Mouse (Mus musculus): Measurements from ENCODE around the gene Usp4.

DNA sequence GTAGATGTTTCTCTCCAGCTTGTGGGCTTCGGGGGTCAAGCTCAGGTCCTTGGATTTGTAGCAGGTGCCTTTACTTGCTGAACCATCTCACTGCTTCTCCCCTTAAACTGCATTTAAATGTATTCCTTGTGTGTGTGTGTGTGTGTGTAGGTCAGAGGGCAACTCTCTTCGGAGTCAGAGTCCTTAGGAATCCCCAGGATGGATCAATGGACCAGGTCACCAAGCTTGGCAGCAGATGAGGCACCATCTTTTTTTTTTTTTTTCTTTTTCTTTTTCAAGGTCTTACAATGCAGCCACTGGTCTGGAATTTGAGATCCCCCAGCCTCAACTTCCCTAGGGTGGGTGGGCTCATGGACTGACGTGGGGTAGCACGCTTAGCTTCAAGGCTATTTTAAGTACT, 3.2 kb upstream of the Usp4 start:
- TF ChIP-seq POLR2AphosphoS2 (IDR thresholded peaks at IDR 0.05; ENCODE audit: insufficient read length, low read depth) (no peak), TCF12 (IDR thresholded peaks at IDR 0.05; ENCODE audit: insufficient read depth, poor library complexity, severe bottlenecking) (no peak), MYOD1 (IDR thresholded peaks at IDR 0.05; ENCODE audit: control insufficient read depth in 1 of 3, insufficient read length in 2 of 3, low read depth in 2 of 3) (no peak), POLR2A (IDR thresholded peaks at IDR 0.05; ENCODE audit: insufficient read length, low read depth) (no peak)

Data from myocyte (in vitro differentiated cells).